Mouse (Mus musculus) embryo, embryonic 10 days (tissue): ENCODE data around the gene Rbpms2.
"Not testable (repeated sequence)": the region's sequence is repeated elsewhere in the genome, so short reads cannot be mapped to it uniquely, and the experiment has no call there.

ENCODE experiments used
- DNase-seq: peaks from one replicate; pipeline ENCODE4 v3.0.0-alpha.2; 2015; ENCODE audit warnings: low spot score

The Rbpms2 gene

DNA sequence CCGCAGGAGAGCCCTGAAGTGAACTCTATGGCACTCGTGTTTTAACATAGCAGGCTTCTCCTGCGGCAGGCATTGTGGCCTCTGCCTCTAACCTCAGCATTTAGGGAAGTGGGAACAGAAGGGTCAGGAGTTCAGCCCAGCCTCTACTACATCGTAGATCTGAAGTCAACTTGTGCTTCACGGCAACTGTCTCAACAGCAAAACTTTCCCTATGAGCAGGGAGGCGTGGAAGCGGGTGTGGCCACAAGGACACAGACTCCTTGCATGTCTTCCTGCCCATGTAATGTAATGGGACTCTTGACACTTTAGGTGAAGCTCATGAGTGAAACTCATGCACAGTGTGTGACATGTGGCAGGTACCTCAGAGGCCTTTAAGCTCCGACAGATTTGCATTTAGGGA lies 26.1 kb downstream of the Rbpms2 start:
- DNase-seq, result no peak

DNA sequence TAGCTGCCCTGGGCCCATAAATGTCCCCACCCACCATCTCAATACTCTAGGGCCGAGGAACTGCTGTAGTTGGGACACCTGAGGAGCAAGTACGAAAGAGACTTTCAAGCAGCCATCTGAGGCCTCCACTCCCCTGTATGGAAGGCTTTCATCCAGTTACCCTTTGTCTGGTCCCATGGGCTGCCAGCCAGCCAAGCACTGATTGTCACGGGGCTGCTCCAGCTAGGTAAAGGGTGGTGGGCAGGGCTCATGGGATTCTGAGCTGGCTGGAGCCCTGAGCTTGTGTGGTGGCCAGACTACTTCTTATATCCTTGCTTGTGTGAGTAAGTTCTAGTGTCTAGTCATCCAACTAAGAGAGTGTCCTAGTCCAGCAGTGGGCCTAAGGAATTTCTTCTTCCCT lies 27.8 kb downstream of the Rbpms2 start:
- no peak for DNase-seq

DNA sequence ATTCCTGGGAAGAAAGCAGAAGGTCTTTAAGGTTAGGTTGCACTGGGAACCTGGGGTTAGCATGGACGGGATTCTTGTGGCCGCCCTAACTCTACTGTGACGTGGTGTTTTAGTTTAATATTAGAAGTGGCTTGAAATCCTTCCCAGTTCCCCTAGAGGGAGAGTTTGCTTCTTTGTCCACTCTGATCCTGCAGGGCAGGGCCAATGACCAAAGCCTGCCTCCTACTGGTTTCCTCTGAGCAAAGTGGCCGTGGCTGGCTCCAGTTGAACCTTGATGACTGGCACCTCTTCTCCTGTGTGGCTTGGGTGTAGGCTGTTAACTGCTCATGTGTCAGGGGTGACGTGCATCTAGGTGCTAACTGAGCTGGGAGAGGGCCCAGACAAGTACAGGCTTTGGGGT lies 31.6 kb downstream of the Rbpms2 start:
- DNase-seq, result peak; percentile 25

DNA sequence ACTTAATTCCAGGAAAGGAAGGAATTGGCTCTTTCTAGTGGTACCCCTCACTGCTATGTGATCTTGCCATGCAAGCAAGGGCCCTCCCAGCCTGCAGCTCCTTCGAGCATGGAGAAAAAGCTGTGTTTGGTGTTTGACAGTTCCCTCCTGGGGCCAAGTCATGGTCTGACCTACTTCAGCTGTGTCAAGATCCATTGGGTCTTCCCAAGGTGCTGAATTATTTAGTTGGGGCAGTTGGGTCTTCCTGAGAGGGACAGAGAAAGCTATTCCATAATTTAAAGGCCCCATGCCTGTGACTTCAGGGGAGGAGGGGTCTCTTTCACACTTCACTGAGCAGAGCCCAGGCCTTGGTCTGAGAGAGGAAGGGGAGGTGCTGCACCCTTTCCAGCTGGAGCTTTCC lies 32.0 kb downstream of the Rbpms2 start:
- DNase-seq, result no peak

DNA sequence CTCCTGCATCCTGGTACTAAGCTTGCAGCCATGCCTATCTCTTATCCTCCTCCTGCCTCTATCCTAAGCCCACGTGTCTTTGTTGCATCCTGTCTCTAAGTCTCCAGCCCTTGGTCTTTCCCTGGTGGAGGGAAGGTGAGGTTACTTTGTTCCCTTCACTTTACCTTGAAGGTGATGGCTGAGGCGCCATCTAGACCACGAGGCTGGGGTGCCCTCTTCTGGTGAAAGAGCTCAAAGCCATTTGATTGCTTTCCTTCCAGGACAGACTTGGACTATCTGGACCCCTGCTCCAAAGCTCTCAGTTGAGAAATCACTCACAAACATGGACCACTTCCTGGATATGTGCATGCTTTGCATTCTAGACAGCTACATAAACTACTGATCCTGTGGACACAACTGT lies 34.7 kb downstream of the Rbpms2 start:
- DNase-seq, result peak; percentile 79

DNA sequence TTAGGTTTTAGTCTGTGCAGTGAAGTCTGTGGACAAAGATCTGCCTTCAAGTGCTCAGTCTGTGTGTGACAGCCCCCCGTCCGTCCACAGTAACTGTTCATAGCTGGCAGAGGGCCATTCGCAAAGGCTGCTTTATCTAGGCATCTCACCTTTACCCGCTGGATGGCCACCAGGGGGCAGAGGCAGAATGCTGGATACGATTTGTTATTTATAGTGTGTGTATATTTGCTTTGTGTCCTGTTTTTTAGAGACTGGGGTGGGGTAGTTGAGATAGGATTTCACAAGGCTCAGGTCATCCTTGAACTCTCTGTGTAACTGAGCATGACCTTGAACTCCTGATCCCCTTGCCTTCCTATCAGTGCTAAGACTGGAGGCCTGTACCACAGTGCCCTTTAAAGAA lies 36.6 kb downstream of the Rbpms2 start:
- DNase-seq, result peak; percentile 80

DNA sequence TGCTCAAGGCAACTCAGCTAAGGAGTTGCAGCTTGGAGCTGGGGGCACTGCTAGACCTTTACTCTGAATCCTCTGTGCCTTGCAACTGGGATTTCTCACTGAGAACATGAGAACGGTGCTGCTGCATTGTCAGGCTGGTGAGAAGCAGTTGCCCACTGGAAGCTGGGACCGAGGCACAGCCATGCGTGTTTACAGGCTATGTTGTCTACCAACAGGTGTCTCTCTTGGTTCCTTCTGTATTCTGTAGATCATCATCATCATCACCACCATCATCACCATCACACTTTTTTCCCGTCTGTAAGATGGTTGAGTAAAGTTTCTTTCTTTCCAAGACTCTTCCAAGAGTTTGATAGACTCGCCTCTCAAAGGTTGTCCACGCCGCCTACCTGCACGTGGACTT lies 38.3 kb downstream of the Rbpms2 start, which contains the start of gene Oaz2:
Gene Oaz2 (plus strand): TSS at position 301 of the 400 bp plus-strand sequence.
- no peak for DNase-seq

DNA sequence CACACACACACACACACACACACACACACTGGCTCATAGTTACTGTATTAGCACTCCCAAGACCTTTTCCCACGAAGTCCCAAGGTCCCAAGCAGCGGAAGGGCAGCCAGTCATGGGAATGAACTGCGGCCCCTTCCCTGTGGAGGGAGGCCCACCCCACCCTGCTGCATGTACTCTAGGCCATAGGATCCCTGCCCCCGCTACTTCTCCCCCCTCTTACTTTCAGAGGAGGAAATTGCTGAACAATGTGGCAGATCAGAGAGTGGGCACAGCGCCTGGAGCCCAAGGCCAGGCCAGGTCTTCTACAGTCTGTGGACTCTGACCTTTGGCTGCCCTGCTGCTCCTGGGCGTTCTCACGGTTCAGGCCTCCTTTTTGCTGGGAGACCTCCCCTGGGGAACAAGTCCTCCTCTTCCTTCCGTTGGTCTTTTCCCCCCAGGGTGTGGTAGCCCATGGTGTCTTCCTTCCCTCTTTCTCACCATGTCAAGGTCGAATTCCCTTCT lies 42.0 kb downstream of the Rbpms2 start:
- DNase-seq, result peak; percentile 38

DNA sequence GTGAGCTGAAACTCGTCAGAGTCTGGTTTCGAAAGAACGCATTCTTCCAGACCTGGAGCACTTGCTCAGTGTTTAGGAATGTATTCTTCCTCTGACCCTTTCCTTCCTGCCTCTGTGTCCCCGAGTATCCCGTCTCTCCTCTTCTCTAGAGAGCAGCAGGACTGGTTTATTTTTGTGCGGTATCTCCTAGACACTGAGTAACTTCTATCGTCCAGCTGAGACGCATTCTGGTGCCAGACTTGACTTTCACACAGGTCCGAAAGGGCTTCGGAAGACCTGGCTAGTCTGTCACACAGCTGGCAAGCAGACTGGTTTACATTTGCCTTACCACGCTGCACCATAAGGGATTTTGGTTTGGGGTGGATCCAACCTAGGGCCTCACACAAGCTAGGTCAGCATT lies 43.5 kb downstream of the Rbpms2 start:
- no peak for DNase-seq

DNA sequence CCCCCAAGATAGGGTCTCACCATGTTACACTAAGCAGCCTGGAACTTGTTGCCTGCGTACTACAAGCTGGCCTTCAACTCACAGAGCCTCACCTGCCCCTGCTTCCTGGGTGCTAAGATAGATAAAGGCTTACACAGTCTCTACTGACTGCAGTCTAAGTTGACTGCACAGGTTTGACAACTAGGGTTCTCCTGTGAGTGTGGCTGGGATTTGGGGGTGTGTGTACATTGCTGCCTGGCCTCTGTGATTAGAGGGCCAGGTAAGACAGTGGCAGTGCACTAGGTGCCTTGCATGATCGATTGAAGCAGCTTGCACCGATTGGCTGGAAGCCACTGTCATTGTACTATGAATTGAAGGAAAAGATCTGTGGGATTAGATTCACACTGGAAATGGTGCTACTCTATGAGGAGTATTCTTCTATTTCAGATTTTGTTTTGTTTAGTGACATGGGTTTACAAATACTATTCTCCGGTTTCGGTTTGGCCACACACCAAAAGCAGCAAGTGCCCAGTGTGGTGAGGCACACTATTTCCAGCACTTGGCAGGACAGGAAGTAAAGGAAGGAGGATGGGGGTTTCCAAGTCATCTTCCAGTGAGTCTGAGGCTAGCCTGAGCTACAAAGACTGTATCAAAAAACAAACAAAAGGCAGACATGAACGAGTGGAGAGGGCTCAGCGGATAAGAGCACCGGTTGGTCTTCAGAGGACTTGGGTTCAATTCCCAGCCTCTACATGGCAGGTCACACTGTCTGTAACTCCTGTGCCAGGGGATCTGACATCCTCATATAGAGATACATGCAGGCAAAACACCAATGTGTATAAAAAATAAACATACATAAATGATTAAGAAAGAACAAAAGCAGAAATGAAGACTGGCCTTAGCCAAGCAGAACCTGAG lies 46.3 kb downstream of the Rbpms2 start:
- no peak for DNase-seq

DNA sequence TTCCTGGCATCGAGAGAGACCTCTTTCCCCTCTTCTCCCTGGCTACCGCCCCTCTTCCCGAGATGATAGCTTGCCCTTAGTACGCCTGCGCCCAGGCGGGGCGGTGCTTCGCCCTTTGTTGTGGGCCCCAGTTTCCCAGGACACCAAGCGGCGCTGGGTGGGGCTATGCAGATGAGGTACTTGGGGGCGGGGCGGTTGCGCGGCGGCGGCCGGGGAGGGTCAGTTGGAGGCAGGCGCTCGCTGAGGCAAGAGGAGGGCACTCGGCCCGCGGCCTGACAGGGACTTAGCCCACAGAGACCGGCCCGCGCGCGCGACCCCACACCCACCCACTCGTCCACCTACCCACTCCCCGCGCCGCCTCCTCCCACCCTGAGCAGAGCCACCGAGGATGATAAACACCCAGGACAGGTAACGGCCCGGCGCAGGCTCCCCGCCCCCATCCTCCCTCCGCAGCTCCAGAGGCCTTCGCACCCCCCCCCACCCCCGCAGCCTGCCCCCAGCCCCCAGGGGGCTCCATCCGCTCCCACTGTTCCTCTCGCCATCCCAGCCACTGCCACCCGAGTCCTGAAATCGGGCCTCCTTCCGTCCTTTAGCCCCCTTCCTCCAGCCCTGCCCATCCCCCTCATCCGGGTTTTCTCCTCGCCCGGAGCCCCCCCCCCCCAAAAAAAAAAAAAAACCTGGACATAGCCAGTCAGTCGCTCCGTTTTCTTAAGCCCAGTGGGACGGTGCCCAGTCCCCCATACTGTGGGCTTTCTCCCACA lies 47.1 kb downstream of the Rbpms2 start:
- peak; percentile 98 for DNase-seq

DNA sequence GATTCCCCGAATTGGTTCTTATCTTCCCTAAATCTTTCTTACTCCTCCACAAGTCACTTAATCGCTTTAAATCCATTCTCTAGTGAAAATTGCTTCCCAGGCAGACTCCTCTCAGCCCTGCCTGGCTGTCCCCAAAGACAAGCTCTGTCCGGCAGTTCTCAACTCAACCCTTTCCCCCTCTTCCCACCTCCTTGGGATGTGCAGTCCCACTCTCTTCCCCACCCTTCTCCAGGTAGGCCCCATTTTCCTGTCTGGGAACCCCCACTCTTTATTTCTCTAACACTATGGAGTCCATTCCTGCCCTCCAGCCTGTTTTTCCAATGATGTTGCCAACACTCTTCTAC lies 47.6 kb downstream of the Rbpms2 start:
- DNase-seq, result no peak

DNA sequence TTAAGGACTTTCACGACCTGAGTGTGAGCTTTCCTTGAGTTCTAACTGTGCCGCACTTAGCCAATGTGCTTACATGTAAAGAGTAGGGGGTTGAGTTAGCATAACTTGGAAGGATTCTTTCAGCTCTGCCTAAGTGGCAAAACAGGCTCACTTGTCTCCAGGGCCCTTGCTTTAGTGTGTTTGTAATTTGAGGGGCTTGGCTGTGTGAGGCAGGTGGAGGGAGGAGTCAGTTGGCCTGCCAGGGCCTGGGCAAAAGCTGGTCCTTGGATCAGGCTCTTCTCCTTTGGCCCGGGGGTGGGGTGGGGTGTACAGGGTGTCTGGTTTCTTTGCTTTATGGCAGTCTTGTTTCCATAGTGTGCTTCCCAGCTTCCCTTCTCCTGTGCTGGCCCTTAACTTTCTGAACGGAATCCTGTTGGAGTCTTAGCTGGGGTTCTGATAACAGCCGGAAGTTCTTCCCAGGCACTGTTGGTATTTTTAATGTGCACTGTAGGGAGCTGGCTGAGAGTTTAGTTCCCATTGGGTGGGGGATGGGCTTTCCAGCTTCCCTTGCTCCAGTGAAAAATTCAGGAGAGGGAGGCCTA lies 49.8 kb downstream of the Rbpms2 start:
- DNase-seq, result peak; percentile 59

DNA sequence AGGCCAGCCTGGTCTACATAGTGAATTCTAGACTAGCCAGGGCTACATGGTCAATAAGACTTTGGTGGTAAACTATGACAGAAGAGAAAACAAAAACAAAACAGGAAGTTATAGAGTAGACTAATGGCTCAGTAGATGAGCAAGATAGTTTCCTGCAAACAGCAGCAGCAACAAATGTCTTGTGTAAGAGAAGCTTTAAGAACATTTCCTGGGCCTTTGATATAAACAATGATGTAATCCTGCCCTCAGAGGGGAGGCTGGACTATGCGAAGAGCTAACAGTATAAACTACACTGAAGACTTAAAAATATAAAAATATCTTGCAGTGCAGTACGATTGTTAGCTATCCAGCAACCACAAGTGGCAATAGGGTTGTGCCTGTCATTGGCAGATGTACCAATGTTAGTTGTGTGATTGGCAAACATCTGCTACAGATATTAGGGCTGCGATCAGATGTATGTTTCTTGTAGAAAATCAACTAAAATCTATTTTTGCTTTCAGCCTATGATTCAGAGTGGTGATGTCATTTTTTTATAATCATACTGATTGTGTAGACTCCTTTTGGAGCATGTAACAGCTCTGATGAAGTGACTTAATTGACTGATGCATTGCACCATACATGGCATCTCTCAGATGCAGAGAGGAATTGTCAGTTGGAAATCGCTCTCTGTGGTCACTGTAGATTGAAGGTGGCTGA lies 51.6 kb downstream of the Rbpms2 start:
- no peak for DNase-seq

DNA sequence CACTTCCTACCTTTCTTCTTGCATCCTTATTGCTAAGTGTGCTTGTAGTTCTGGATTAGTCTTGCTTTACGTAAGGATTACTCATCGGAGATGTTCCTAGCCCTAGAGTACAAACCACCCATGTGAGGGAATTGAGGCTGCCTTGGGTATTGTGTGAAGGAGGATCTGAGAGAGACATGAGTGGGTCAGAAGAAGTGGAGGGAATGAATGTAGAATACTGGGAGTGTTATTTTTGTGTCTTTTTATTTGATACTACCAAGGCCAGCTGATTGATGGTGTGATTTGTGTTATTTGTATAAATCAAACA lies 52.1 kb downstream of the Rbpms2 start:
- no peak for DNase-seq

DNA sequence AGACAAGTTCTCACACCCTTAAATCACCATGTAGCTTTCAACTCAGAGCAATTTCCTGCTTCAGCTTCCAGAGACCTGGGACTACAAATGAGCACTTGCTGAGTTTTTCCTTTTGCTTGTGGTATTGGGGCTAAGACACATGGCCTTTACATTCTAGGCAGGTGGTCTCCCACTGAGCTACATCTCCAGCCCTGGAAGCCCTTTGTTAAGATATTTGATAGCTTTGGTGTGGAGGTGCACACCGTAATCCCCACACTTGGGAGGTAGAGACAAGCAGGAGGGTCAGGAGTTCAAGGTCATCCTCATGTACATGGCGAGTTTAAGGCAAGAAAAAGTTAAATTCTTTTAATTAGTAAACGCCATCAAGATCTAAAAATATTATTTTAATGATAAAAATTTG lies 52.7 kb downstream of the Rbpms2 start:
- no peak for DNase-seq

DNA sequence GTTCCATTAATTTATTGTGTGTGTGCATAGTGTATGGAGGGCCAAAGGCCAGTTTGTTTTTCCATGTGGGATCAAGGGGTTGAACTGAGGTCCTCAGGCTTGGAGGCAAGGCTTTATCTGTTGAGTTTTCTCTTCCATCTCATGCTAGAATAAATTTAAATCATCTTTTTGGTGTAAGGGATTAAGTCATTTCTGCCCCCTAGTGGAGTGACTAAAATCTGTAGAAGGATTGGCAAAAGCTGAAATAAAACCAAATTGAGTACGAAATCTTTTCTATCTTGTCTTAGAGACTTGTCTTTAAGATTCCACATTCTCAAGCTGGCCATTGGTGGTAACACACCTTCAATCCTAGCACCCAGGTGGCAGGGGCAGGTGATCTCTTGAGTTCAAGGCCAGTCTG lies 53.5 kb downstream of the Rbpms2 start:
- DNase-seq, result peak; percentile 23

DNA sequence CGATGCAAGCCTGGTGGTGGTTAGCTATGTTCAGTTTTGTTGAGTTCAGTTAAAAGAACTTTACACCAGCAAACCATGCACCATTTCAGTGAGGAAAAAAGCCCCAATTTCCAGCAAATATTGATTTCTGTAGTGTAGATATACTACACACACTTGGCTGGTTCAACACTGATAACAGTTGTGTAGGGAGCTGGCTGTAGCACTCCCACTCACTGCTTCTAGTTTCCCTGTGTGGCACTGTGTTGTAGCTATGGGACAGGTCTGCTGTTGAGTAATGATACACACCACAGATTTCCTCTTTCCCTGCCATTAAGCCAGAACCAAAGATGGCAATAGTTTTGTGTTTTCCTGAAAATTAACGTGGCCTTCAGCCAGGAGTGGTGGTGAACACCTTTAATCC lies 55.3 kb downstream of the Rbpms2 start:
- no peak for DNase-seq

DNA sequence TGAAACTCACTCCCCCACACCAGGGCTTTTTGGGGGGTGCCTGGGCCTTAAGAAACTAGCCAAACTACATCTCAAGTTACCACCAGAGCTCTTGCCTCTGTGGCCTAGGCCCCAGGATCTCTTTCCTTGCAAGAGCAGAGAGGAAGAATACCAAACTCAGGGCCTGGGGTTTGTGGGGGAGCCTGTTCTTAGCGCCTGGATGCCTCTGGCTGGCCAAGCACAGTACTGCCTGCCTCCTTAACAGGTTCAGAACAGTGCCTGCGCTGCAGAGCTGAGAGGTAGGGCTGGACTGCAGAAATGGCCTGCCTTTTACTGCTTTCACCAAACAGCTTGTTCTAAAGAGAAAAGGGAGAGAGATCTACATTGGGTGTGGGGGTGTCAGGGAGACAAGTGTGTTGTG lies 60.4 kb downstream of the Rbpms2 start:
- not testable (repeated sequence) for DNase-seq

DNA sequence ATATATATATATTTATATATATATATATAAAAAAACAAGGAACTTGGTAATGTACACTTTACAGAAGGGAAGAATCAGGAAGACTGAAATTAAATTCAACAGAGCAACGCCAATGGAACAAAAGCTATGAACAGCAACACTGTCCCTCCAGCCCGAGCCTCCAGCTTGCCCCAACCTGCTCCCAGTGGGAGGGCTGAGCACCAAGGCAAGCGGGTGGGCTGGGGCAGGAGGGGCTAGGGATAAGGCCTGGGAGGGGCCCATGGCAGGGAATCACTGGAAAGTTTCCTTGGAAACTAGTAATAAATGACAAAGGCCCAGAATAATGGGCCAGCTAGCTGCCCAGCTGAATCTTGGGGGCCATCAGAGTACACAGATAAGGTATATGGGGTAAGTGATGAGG lies 63.0 kb downstream of the Rbpms2 start:
- no peak for DNase-seq

DNA sequence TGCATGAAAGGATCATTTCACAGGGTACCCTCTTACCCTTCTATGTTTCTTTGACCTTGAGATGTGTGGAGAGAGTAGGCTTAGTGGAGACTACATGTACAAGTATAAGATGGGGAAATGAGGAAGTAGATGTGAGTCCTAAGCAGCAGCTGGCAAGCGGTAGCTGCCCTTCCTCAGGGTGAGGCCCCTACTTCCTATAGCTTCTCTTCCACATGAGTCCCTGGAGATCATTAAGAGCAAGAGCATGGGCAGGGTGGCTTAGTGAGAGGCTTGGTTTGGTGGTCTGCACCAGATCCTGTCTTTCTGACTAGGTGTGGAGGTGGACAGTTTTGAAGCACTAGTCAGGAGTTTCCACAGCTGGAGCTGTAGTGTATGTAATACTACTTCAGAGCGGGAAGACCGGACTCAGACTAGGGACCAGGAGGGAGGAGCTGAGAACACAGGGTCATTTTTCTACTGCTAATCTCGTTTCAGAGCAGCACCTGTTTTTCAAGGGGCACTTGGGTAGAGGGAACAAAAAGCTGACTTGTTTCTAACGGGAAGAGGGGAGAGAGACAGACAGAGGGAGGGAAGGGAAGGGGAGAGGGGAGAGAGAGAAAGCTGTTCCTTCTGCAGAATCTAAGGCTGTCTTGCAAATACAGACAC lies 63.6 kb downstream of the Rbpms2 start:
- no peak for DNase-seq

DNA sequence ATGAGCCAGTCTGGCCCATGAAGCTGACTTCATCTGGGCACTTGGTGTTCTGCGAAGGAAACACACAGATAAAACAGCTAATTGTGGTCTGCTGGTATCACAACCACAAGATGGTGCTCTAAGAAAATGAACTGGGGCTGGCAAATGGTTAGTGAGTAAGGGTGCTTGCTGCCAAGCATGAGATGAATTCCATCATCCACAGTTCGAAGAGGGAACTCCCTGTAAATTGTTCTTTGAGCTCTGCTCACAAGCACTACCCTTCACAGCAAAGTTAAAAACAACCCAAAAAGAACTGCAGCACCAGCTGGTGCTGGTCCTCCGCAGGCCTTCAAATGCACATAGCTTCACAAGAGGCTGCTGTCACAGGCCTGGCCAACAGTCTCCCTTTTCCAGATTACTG lies 66.2 kb downstream of the Rbpms2 start:
- peak; percentile 21 for DNase-seq
